Mouse (Mus musculus): Measurements from ENCODE around the gene Snx25.

Gene Snx25

GRCm38 (mm10) chr8:46007050-46007672, 144.8 kb downstream of the Snx25 start:
- DNase-seq: no peak

DNA sequence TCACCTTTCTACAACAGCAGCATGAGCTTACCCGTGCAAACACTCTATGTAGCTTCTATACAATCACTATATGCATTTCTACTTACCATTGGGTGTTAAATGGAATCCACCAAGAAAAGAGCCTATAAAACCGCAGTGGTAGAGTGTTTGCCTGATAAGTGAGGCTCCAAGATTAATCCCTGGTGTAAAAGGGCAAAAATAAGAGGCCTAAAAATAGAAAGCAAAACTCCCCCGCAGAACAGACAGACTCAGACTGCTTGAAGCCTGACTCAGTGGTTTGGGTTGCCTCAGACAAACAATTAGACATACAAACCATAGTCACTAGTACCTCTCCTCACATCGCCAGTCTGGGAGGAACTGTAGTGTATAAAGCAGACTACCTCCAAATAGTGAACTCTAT, 146.4 kb downstream of the Snx25 start, which contains the start of gene Ankrd37:
Gene Ankrd37, minus strand, starts transcription at position 112 of the 400 bp plus-strand sequence.
- DNase-seq: no peak

DNA sequence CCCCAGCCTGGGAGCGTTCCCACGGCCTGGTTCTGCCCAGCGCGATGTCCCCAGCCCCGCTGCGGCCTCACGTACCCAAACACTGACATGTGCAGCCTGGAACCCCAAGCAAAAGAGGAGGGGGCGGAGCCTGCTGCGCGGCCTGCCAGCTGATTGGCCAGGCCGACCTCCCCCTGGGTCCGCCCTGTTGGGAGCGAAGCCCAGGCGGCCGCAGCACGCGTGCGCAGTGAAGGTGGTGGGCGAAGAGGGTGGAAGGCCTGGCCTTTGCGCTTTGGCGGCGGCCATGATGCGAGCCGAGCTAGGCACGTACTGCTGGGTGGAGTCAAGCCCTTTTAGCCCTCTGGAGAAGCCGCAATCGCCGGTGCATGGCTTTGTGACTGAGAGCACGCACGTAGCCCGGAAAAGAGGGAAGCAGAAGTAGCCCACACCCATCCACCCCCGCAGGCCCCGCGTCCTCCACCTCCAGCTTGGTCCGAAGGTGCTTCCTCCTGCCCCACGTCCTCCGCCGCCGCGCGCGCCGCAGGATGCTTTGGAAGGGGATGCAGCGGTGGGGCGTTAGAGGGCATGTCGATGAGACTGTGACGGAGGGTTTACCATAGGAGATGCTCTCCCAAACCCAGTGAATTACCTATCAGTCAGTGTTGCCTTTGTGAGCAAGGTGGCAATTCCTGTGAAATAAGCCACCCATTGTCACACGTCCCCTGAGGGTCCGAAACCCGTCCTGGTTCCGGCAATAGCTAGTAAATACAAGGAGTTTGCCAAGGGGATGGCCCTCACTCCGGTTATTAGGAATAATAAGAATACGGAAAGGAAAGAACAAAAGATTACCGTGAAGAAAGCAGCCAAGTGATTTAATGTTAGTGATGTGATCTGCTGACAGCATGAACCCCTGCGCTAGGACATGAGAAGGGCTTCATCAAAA, 151.9 kb downstream of the Snx25 start:
- DNase-seq: peak; percentile 99

- DNase-seq: peak; percentile 34 to 47
Observed at GRCm38 (mm10) chr8:45999138-45999783, 152.7 kb downstream of the Snx25 start, which contains the start of gene Lrp2bp. Gene Lrp2bp, plus strand, starts transcription at chr8:45999303.

- no peak for DNase-seq
Observed at GRCm38 (mm10) chr8:45998228-45998627, 153.7 kb downstream of the Snx25 start.

DNA sequence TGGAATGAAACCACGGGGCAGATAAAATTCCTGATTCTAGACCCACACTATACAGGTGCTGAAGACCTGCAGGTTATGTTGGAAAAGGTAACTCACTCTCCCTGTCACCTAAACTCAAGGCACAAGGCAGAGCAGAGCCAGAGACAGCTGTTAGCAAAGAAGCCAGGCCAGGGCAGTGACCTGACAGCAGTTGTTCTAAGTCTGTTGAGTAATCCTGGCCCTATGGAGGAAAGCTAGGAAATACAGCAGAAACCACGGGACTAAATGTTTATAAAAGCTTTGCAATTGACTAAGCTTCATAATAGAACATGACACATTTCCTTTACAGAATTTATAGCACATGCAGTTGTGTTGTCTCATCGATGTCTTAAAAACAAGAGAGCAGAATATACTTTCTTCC, 156.4 kb downstream of the Snx25 start:
- no peak for DNase-seq

DNA sequence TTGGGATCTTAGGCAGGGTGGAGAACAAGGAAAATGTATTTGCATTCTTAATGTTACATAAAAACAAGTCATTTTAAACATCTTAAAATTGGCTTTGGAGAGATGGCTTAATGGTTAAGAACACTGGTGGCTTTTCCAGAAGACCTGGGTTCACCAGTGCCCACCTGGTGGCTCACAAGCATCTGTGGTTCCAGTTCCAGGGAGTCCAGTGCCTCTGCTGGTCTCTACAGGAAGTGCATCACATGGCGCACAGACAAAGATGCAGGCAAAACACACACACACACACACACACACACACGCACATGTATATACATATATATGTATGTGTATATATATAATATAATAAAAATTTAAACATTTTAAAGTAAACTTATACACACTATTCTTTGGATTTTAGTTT, 157.8 kb downstream of the Snx25 start:
- peak in 1 of 2 experiments; percentile 16 for DNase-seq

DNA sequence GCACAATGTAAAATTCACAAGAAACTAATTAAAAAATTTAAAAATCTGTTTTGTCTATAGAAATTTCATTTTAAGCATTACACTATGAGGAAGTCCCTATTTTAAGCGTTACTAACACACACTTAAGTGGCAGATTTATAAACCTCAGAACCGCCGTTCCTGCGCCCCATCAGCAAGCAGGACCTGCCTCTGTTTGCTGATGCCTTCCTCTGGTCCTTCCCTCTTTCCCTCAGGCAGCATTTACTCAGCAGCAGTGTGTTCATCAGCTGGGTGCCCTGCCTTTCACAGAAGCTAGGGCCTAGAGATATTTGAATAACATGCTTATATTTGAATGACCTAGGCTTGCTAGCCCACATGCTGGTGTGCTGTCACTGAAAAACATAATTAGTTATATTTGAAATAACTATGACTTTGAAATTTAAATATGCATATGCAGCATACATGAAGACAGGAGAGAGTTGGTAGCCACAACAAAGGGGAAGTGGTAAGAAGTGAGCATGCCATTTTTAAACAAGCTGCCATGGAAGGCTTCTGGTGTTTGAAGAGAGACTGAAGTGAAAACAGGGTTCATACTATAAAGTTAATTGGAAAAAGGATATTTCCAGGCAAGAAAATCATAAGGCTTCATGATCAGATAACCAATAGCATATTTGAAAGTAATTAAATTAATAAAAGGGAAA, 161.2 kb downstream of the Snx25 start:
- no peak for DNase-seq

DNA sequence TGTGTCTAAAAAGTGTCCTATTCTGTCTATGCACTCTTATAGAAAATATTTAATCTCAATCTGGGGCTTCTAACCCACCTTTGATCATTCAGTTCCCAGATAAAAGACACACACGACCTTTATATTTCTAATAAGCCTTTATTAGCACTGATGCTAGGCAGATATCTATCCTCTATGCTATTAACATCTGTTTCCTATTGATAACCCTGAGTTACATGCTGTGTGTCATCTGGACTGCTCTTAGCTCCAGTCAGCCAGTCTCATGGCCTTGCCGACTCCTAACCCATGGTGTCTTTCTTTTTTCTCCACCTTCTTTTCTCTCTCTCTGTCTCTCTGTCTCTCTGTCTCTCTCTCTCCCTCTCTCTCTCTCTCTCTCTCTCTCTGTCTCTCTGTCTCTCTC, 163.8 kb downstream of the Snx25 start:
- no peak for DNase-seq

DNA sequence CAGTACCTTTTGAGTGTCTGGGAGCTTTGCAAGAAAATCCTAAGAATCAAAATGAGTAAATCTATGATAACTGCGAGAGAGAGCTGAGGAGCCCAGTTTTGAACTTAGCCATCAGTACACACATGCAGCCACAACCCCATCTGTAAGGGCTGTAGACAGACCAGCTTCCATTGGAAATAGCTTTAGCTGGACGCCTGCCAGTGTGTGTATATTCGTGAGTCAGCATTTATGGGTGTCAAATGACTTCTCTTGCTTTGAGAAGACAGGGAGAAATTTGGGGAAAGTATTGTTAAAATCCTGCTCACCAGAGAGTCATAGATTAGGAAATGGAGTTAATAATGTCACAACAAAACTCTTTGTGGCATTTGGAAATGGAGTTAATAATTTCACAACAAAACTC, 165.3 kb downstream of the Snx25 start:
- DNase-seq: peak in 1 of 2 experiments; percentile 25
